Mouse (Mus musculus) 3134 (cell line): Measurements from ENCODE around the gene Mpzl3.
"Not testable (repeated sequence)": the region's sequence is repeated elsewhere in the genome, so short reads cannot be mapped to it uniquely, and the experiment has no call there.

ENCODE experiments used
- DNase-seq: peaks from one replicate; pipeline ENCODE4 v3.0.0-alpha.2; 2011; ENCODE audit warnings: low spot score; ENCODE audit not compliant: insufficient read length; ENCODE audit errors: extremely low read depth

Mpzl3 gene

DNA sequence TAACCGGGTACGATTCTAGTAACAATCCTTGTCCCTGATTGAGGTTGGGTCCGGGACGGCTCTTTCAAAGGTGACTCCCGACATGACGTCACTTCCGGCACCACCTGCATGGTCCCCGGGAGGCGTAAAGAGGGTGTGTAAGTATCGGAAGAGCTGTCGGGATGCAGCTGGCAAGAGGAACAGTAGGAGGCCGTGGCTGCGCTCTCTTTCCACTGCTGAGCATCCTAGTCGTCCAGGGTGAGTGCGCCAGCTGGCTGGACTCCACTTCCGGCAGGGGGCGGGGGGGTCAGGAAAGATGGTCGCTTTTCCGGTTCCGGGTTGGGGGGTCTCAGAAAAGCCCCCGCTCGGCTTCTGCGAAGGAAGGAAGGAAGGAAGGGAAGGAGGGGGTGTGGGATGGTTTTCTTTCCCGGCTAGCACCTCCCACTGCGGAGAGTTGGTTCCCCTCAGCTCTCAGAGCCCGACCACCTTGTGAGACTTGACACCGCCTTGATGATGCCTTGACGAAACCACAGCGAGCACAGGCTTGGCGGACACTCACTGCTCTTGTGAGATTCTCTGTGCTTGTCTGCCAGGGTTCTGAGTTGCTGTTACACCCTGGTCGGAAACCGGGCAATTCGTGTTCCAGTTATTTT lies at the start of gene Mpzl3:
Gene Mpzl3, plus strand, starts transcription at position 105 of the 632 bp plus-strand sequence.
- DNase-seq: peak; percentile 78

DNA sequence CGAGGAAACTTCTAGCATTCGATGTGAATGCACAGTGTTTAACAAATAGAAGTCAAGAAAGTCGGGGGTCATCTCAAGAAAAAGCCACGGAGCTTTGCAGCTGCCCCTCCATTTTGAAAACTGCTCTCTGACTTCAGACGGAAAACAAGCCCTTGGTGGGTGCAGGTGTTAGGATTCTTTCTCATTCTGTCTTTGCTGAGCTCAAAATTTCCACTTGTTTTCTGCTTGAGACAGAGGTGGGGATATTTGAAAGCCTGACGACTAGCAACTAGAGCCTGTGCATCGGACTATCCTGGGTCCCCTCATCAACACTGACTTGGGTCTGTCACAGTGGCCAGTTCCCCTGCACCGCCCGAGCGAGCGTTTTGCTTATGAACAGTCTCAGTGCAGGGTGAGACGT lies 47.6 kb upstream of the Mpzl3 start:
- DNase-seq: no peak

DNA sequence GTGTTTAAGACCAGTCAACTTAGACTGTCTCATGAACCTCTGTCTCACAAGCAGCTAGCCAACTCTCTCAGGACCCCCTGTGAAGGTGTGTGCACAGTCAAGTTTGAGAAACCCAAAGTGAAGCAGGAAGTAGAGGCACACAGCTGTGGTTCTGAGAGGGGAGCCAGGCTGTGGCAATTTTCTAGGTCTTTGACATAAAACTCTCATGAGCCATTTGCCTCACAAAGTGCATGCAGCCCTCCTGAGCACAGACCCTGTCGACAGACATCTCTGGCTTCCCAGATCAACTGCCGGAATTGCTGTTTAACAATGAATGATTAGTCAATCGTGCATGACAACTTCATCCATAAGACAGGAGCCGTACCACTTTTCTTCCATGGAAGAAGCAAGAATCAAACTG lies 46.6 kb upstream of the Mpzl3 start:
- no peak for DNase-seq

DNA sequence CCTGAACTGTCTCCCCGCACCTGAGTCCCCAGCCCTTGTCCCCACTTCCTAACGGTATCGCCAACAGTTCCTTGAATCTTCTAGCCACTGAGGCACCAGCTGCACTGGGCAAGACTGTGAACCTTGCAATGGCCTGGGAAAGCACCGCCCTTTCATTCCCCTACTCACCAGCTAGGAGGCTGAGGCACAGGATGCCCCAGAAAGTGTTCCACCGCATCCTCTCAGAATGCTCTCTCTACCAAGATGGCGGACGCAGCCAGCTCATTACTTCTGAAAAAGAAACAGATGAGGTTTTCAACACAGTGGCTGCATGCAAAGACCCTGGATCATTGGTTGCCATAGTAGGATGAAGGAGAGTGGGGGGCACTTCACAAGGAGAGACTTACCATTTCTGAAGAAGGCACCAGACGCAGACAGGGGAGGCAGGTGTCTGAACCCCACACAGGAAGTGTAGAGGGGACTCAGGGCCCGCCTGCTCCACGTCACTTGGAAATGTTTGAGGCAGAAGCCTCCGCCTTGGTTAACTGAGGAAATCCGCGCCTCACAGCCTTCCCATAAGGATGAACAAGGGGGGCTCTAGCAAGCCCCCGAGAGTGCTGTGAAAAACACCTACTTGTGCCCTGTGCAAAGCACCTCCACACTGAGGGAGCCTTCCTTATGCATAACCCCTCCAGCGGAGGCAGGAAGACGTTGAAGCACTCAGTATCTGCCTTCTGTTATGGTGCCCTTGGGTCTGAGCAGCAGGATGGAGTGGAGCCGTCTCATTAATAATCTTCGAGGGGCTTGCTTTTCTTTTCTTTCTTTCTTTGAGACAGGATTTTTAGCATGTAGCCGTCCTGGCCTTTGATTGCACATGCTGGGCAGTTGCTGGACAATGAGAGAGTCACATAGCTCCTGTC lies 45.6 kb upstream of the Mpzl3 start, which contains the start of gene Cd3e:
Gene Cd3e, minus strand, starts transcription at position 448 of the 899 bp plus-strand sequence.
- DNase-seq: no peak

DNA sequence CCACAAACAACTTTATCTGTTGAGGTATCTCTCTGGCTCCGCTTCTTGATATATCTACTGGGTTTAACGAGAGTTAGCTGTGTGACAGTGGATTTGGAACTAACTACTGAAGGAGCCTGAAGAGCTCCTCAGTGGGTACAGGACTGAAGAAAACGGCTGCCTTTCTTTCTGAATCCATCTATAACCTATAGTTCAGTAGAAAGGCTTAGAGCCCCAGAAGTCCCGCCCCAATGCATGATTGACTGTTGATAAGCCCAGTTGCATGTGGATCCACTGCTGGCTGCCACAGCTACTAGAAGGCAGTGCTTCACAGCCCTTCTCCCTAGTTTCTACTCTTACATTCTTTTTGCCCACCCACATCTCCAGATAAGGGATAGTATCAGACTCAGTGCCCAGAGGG lies 44.5 kb upstream of the Mpzl3 start:
- no peak for DNase-seq

DNA sequence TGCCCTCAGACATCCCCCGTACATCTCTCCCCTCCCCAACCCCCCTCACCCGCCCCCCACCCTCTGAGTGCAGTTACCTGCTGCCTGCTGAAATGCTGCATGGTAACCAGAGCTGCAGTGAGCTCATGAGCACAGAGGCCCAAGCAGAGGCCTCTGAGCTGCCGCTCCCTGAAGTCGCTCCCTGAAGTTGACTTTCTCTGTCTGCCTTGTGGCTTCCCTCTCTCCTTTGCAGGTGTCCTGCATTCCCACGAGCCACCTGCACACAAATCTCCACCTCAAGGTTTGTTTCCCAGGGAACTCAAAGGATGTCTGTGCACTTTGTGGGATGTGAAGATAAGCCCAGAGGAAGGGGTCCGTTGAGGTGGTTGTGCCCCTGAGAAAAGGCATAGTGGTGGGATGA lies 43.7 kb upstream of the Mpzl3 start:
- DNase-seq: no peak

DNA sequence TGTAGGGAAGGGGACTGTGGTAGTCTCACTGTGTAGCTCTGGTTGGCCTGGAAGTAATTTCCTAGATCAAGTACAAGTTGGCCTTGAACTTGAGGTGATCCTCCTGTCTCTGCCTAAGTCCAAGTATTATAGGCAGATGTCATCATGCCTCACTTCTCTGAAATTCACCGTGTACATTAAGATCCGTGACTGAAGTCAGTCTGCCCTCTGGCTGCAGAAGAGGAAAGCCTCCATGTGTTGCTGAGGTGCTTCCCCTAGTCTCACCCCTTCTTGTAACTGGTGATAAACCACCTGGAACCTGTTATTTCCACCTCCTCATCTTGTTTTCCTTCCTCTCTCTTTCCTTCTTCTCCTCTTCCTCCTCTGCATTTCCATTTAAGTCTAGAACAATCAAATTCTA lies 40.1 kb upstream of the Mpzl3 start:
- no peak for DNase-seq

DNA sequence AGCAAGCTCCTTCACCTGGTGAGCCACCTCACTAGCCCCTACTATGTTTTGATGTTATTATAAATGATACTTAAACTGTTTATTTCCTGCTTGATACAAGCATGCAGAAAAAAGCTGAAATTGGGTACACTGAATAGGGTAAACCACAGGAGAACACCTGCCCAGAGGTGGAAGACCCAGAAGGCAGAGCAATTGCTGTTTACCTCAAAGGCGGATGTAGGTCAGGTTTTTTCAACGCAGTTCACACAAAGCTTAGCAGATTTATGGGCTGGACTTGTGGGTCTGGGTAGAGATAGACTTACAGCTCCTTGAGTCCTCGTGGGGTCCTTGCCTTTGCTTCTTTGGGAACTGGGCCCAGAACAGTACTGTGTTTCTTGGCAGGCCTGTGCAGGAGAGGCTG lies 39.1 kb upstream of the Mpzl3 start:
- DNase-seq: no peak

DNA sequence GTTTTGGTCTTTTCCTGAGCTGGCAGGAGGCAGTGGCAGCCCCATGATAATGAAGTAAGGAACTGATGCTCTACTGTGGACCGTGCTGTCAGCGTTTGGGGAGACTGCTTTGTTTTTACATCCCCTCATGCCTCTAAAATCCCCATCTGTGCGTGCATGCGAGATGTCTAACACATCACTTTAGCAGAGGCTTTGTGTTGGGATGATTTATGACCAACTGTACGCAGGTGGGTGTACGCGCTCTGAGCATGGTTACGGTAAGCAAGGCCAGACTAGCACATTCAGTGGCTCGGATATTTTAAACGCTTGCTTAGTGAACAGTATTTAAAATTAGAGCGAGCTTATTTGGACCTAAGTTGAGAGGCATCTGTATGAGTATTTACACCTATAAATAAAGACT lies 37.0 kb upstream of the Mpzl3 start:
- DNase-seq: no peak

DNA sequence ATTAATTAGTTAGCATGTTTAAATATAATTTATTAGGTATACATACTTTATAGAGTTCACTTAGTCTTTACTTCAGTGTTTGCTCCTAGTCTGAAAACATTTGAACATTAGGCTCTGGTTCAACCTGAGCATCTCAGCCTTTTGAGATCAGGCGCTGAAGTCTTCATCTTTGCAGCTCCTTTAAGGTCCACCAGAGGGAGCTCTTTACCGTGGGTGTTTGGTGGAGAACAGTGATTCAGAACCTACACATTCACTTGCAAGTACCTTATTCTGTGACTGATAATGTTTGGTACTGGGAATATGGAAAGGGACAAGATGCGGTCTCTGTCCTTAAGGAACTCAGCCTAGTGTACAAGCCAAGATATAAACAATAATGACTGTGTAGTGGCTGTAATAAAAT lies 32.2 kb upstream of the Mpzl3 start:
- no peak for DNase-seq

DNA sequence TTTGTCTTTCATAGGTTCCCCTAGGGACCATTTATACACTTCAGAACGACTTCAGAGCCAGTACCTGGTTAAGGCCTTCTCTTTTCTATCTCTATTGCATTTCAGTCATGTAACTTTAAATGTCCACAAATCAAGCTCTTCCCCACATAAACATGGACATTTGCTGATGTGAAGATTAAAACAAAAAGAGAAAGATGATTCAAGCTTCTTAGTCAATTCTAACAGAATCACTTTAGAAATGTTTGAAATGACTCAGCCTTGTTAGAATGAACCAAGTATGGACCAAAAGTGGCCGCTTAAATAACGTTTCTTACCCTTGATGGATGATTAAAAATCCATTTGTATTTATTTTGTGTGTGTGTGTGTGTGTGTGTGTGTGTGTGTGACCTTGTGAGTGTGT lies 31.3 kb upstream of the Mpzl3 start:
- DNase-seq: no peak

DNA sequence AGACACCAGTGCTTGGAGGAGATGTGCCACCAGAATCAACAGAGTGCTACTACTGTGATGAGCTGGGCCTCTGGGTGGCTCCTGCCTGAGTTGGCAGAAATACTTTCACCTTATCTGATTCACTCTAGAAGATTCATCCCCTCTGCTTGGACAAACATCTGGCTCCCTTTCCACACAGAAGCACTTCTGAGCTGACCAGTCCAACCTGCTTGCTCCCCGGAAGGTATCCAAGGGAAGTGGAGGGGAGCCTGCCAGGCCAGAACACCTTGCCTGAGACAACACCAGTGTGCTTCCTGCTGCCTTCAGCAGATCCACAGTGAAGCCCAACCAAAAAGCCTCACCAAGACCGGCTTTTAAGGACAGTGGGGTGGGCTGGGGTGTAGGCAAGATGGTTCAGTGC lies 30.8 kb upstream of the Mpzl3 start:
- no peak for DNase-seq

DNA sequence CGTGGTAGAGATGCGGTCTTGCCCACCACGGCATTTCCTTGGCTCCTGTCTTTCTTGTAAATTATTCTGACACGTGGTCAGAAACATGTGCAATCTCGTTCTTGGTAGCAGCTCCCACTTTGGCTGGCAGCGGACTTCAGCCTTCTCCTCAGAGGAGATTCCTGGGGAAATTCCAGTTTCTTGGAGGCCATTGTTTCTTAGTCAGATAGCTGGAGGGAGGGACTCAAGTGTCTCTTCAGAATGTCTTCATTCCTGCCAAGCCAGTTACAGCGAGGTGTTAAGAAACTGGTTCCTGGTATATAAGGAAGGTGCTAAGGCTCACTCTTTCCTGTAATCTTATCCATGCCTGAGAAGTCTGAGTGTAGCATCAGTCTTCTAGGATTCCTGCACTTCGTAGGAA lies 27.6 kb upstream of the Mpzl3 start:
- DNase-seq: no peak

DNA sequence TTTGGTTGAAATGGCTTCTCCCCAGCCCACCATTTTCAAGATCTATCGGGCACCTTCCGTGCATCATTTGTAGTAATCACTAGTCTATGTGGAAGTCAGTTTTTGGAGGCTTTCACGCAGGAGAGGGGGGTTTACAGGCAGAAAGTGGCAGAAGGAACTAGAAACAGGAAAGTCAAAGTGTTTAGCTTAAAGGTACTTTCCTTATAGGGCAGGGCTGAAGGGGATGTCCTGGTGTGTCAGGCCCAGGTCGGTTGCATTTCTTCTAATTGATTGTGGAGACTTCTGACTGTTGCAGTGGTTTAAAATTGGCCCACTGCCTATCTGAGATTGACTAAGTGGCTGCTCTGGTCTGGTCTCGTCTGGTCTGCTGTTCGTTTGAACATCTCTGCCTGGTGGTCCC lies 24.6 kb upstream of the Mpzl3 start:
- DNase-seq: no peak

DNA sequence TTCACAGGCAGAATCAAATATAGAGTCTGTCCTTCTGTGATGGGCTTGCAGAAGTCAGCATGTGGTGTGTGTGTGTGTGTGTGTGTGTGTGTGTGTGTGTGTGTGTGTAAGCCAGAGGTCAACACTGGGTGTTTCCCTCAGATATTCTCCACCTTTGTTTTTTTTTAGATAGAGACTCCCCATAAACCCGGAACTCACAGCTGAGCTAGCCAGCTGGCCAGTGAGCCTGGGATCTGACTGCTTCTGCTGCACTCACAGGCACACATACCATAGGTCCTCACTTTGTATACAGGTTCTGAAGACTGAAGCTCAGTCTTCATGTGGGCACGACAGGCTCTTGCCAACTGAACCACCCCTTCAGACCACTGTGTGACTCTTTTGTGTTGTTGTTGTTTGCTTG lies 22.7 kb upstream of the Mpzl3 start:
- DNase-seq: no peak

DNA sequence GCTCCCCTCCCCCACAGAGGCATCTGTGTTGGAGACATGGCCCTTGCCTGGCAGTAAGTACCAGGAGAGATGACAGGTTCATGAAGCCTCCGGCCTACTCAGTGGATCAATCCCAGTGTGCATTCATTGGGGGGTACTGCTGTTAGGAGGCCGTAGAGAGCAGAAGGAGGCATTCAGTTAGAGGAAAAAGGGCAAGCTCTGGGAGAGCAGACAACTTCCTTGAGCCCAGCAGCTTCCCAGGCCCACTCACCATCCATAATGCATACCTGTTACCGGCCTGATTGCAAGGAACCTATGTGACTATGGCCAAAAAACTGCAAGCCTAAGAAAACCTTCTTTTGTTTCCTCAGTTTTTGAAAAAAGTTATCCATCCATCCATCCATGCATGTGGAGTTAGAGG lies 20.5 kb upstream of the Mpzl3 start:
- DNase-seq: no peak

DNA sequence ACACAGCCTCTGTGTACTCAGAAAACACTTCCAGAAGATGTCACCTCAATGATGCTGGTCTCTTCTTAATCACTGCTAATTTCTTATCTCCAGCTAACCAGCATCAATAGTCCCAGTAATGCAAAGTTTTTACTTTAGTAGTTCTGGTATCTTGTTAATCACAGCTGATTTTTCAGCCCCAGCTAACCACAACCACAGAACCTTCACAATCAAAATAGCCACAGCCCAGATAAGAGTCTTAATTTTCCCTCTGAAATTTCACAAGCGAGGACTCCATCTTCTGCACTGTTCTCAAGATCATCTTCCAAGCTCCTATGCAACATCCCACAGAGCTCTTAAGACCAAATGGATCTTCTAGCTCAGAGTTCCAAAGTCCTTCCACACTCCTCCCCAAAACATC lies 17.2 kb upstream of the Mpzl3 start:
- DNase-seq: not testable (repeated sequence)

DNA sequence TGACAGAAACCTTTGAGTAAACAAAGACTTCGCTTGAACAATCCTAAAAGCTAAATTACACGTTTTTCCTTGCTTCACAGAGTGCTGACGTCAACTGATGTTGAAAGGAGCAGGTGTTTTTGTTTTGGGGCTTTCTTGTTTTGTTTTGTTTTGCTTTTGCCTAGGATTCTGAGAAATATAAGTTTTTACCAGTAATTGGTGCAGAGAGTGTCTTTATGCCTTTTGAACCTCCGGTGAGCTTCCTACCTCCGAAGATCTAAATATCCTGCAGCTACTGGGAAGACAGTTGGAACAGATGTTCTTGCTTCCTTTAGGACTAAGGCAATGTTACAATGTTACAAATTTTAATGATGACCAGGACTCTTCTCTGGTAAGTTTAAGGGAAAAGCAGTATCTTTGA lies 15.5 kb upstream of the Mpzl3 start, which contains the start of gene Mpzl2:
Gene Mpzl2, plus strand, starts transcription at position 301 of the 400 bp plus-strand sequence.
- no peak for DNase-seq

DNA sequence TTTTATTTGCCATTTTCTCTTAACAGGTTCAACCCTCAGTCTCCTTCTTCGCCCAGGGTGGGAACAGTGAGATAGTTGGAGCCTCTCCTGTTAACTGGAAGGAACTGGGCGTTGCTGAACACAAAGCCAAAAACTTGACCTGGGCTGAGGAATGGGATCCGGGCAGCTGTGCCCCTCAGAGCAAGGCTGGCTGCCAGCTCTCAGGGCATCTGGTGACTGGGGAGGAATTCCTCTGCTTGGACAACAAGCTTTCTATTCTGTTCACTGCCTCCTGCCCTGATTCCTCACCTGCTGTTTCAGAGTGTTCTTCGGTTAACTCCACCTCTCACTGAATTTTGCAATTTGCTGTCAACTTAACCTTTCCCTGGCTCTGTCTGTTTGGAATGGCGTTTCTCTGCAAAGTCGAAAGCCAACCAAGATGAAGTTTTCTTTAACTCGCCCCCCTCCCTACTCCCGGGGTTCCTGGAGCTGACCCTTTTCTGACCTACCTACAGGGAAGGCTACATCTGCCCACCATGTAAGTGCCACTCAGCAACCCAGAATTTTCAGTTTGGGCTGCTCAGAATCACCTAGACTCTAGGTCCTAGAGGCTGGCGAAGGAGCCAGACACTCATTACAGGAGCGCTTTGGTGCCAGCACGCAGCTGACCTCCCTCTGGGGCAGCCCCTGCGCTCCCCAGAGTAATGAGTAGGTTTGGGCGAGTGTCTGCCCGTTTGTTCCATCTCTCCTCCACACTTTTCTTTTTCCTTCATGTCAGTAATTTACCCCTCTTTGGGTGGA lies 14.7 kb upstream of the Mpzl3 start:
- no peak for DNase-seq

DNA sequence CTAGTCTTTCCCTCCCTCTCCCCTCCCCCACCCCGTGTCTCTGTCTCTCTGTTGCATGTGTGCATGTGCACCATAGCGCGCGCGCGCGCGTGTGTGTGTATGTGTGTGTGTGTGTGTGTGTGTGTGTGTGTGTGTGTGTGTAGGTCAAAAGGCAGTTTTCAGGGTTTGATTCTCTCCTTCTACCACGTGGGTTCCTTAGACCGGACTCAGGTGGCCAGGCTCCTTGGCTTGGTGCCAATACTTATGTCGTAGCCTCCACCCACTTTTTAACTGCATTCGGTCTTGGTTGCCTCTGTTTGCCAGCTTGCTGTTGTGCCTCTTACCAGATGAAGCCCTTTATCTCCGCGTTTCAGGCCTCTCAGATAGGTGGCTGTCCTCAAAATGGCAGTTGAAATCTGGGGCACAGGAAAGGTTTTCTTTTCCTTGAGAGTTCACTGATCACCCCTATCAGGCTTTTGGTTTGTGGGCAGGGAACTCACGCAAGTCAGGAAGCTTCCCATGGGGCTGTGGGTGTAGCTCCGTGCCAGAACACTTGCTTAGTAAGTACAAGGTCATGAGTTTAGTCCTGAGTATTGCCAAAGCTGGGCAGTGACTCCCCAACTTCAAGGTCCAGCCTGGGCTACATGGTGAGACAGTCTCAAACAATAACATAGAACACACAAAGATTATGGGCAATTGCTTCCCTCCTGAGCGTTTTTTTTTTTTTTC lies 13.7 kb upstream of the Mpzl3 start:
- no peak for DNase-seq
